Mouse (Mus musculus) midbrain, embryonic 13.5 days (tissue): Measurements from ENCODE around the gene Kpna2. TPM values are rescaled to one million over a fixed set of nuclear protein-coding genes. Genes with fewer than 3 reads are reported as not detected.

Experiments
- polyA plus RNA-seq: library from polyadenylated mRNA; unstranded; fragments of >200 nt; fragmentation: Nextera tagmentation; extraction: Ambion mirVana; gene quantifications from 2 replicates; pipeline ENCODE4 v1.2.1, GENCODE M21; 2015

Gene Kpna2
- polyA plus RNA-seq, 1 experiment from 2014 or later: 305 TPM

Other genes with a start within 250 kb of the Kpna2 start
- gene Pecam1, start 248.9 kb downstream of the Kpna2 start, polyA plus RNA-seq: 14.1 and 15.8 TPM in 2 replicates
- gene Milr1, start 248.3 kb downstream of the Kpna2 start, polyA plus RNA-seq: 0.97 and 1.2 TPM in 2 replicates
- gene Polg2, start 220.0 kb downstream of the Kpna2 start, polyA plus RNA-seq: 10.0 and 10.7 TPM in 2 replicates
- gene Ddx5, start 210.4 kb downstream of the Kpna2 start, polyA plus RNA-seq: 487 and 502 TPM in 2 replicates
- gene Cep95, start 210.3 kb downstream of the Kpna2 start, polyA plus RNA-seq: 20.2 and 20.4 TPM in 2 replicates
- gene Smurf2, start 78.8 kb downstream of the Kpna2 start, polyA plus RNA-seq: 16.5 and 17.4 TPM in 2 replicates
- 4.6 and 5.6 TPM in 2 replicates for gene 1810010H24Rik, start 26.1 kb upstream of the Kpna2 start, polyA plus RNA-seq
- gene Bptf, start 132.6 kb upstream of the Kpna2 start, polyA plus RNA-seq: 43.5 and 45.1 TPM in 2 replicates
- 60.2 and 61.8 TPM in 2 replicates for gene Nol11, start 189.8 kb upstream of the Kpna2 start, polyA plus RNA-seq